Mouse (Mus musculus) heart, embryonic 14.5 days (tissue): ENCODE data around the gene Bcas3. TPM values are rescaled to one million over a fixed set of nuclear protein-coding genes. Genes with fewer than 3 reads are reported as not detected.

Experiments used
- ATAC-seq: fragments of 200-750 bp; cut with Nextera tagmentation; 2 replicates; pipeline ENCODE4 v1.8.0; 2017; ENCODE audit warnings: low read depth, moderate TSS enrichment; ENCODE audit not compliant: insufficient number of reproducible peaks, insufficient read depth, low FRiP score
- H3K27ac ChIP-seq, 2 experiments: fragments of 200-500 bp in 1 of 2; fragments of 300-500 bp in 1 of 2; sonication (generic) in 1 of 2; replicated peaks in 1 of 2; 2 replicates each; pipeline ENCODE4 v1.5.1; 2012 to 2014; ENCODE audit warnings: low read depth in 2 of 2, low read length in 2 of 2, control low read depth in 1 of 2, mild to moderate bottlenecking in 1 of 2, mixed read lengths in 1 of 2; ENCODE audit not compliant: control insufficient read depth in 1 of 2, insufficient read depth in 1 of 2
- H3K27me3 ChIP-seq: fragments of 300-500 bp; sonication (generic); 2 replicates; pipeline ENCODE4 v1.6.1; 2014; ENCODE audit warnings: mild to moderate bottlenecking, low read length, control low read depth; ENCODE audit not compliant: control insufficient read depth, insufficient read depth
- H3K36me3 ChIP-seq: fragments of 300-500 bp; sonication (generic); 2 replicates; pipeline ENCODE4 v1.6.1; 2014; ENCODE audit warnings: mild to moderate bottlenecking, control low read depth, low read length, mixed read lengths; ENCODE audit not compliant: control insufficient read depth, insufficient read depth
- H3K4me1 ChIP-seq, 2 experiments: fragments of 200-500 bp in 1 of 2; fragments of 300-500 bp in 1 of 2; sonication (generic) in 1 of 2; 2 replicates each; pipeline ENCODE4 v1.6.1; 2012 to 2014; ENCODE audit warnings: low read length in 2 of 2, control low read depth in 1 of 2, mixed read lengths in 1 of 2; ENCODE audit not compliant: control insufficient read depth in 2 of 2, insufficient read depth in 2 of 2
- H3K4me2 ChIP-seq: fragments of 300-500 bp; sonication (generic); 2 replicates; pipeline ENCODE4 v1.6.1; 2014; ENCODE audit warnings: mild to moderate bottlenecking, low read length
- H3K4me3 ChIP-seq, 2 experiments: fragments of 200-500 bp in 1 of 2; fragments of 300-500 bp in 1 of 2; sonication (generic) in 1 of 2; 2 replicates each; pipeline ENCODE4 v1.5.1; 2012 to 2014; ENCODE audit warnings: low read length in 2 of 2, mild to moderate bottlenecking in 2 of 2, control low read depth in 1 of 2, low read depth in 1 of 2, moderate library complexity in 1 of 2; ENCODE audit not compliant: control insufficient read depth in 1 of 2, insufficient read depth in 1 of 2
- H3K9ac ChIP-seq: fragments of 300-500 bp; sonication (generic); 2 replicates; pipeline ENCODE4 v1.6.1; 2014; ENCODE audit warnings: mild to moderate bottlenecking, low read length
- H3K9me3 ChIP-seq: fragments of 300-500 bp; sonication (generic); 2 replicates; pipeline ENCODE4 v1.6.1; 2016; ENCODE audit warnings: low read length, control low read depth; ENCODE audit not compliant: control insufficient read depth
- WGBS: fragments of 180-500 bp; shearing (Covaris S2); extraction: QIAGEN DNeasy Blood & Tissue Kit; methylation state at CpG from one replicate; pipeline ENCODE4 v1.1.7; 2014; 5-methylcytosine and 5-hydroxymethylcytosine counted together
- polyA plus RNA-seq: library from polyadenylated mRNA; unstranded; fragments of >200 nt; fragmentation: Nextera tagmentation; extraction: Ambion mirVana; gene quantifications from 2 replicates; pipeline ENCODE4 v1.2.1, GENCODE M21; 2014

Bcas3 gene
- polyA plus RNA-seq, 1 experiment from 2014 or later: 22.5 TPM

- Histone ChIP-seq H3K9ac (no peak overlapping the region), H3K27ac (no peak overlapping the region), H3K4me1 (peaks cover 0 to 2% of the 10 kb centered on the region in 2 experiments; a peak in 1 of 4 replicates), H3K4me2 (no peak overlapping the region), H3K9me3 (no peaks in the 10 kb centered on the region), H3K36me3 (no peaks in the 10 kb centered on the region), H3K4me3 (no peak overlapping the region), H3K27me3 (no peaks in the 10 kb centered on the region)
- 39% methylated on average over 8 of the region's 8 CpGs for WGBS
- ATAC-seq: no peak
Observed at GRCm38 (mm10) chr11:85453598-85454304, 100.8 kb downstream of the Bcas3 start.

- WGBS: 56% methylated on average over 5 of the region's 5 CpGs
- ATAC-seq: no peak
Observed at GRCm38 (mm10) chr11:85454305-85454682, 101.3 kb downstream of the Bcas3 start.

DNA sequence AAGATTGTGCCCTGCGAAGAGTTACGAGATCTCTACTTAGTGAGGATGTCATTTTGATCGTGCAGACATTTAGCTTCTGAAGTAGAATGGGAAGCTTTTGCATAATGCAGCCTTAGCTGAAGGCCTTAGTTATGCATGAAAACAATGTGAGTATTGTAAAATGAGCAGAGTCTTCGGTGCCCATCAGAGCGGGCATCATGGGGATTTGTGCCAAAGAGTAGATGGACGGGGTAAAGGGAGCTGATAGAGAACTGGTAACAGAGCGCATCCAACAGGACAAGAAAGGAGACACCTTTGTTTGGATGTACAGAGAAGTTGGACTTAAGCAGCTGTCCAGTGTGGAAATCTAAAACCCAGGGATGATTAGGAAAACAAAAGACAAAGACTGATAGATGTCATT is 108.6 kb downstream of the Bcas3 start:
- Histone ChIP-seq H3K4me3 (no peak overlapping the region), H3K4me2 (no peak overlapping the region), H3K36me3 (no peaks in the 10 kb centered on the region), H3K4me1 (no peaks in the 10 kb centered on the region), H3K9ac (no peak overlapping the region), H3K27me3 (no peaks in the 10 kb centered on the region), H3K27ac (no peak overlapping the region), H3K9me3 (no peaks in the 10 kb centered on the region)
- 85% methylated on average over 7 of the region's 7 CpGs for WGBS
- ATAC-seq: no peak

More at GRCm38 (mm10) chr11:85454305-85454682, 101.3 kb downstream of the Bcas3 start:
- Histone ChIP-seq H3K27me3 (no peaks in the 10 kb centered on the region), H3K9ac (no peak overlapping the region), H3K4me2 (no peak overlapping the region), H3K4me1 (peaks cover 0 to 2% of the 10 kb centered on the region in 2 experiments; a peak in 1 of 4 replicates), H3K9me3 (no peaks in the 10 kb centered on the region), H3K27ac (no peak overlapping the region), H3K4me3 (no peak overlapping the region), H3K36me3 (no peaks in the 10 kb centered on the region)

DNA sequence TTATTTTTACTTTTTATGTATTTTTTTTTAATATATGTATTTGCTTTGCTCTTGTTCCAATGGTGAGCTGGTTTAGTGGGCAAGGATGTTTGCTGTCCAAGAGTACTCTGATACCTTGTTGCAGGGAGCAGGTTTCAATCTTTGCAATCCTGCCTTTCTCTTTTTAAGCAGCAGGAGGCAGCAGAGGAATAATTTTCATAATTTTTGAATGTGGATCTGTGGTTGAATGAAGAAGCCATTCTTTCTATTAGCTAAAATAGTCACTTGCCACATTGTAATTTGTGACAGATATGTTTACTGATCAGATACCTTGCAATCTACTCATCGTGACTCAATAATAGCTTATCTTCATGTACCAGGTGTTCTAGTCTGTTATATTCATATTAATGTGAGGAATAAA is 116.6 kb downstream of the Bcas3 start:
- Histone ChIP-seq H3K27me3 (no peaks in the 10 kb centered on the region), H3K4me2 (no peak overlapping the region), H3K4me1 (peaks cover 0 to 2% of the 10 kb centered on the region in 2 experiments; a peak in 1 of 4 replicates), H3K9ac (no peak overlapping the region), H3K36me3 (no peaks in the 10 kb centered on the region), H3K4me3 (no peak overlapping the region), H3K27ac (no peak overlapping the region), H3K9me3 (no peaks in the 10 kb centered on the region)
- ATAC-seq: no peak
- WGBS: 62% methylated on average over 1 of the region's 1 CpGs

DNA sequence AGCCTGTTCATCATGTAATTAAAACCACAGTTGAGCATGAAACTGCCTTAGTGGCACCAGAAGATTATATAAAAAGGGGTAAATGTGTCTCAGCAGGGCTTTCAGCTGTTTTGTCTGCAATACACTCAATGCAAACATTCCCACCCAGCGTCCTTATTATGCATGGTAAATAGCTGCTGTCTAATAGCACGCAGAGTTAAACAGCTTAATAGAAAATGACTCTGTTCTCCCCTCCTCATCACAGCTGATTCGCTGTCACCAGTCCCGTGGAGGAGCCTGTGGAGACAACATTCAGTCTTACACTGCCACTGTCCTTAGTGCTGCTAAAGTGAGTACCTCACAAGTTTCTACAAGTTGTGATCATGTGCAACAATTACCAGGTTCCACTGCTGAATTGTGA is 117.5 kb downstream of the Bcas3 start:
- WGBS: 60% methylated on average over 4 of the region's 4 CpGs
- Histone ChIP-seq H3K9ac (no peak overlapping the region), H3K27me3 (no peaks in the 10 kb centered on the region), H3K4me2 (no peak overlapping the region), H3K4me3 (no peak overlapping the region), H3K9me3 (no peaks in the 10 kb centered on the region), H3K4me1 (peaks cover 0 to 3% of the 10 kb centered on the region in 2 experiments; a peak in 1 of 4 replicates), H3K27ac (no peak overlapping the region), H3K36me3 (no peaks in the 10 kb centered on the region)
- no peak for ATAC-seq

DNA sequence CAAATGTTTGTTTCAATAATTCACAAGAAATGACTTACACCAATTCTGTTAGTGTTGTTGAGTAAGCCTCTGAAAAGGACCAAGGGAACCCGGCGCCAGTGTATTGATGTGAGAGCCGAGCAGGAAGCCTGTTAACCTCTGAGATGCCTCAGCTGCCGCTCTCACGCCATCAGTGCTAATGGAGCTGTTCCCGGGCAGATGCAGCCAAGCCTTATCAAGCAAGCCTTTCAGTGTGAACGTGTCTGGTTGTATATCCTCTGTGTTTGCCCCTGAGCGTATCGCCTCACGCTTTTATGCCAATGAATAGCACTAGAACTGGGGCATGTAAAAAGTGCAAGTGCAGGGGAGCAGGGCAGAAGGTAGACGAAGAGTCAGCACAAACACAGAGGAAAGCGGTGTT is 121.4 kb downstream of the Bcas3 start:
- Histone ChIP-seq H3K4me3 (peak overlapping the region; percentile 6 to 23; a peak in 1 of 4 replicates), H3K9me3 (no peaks in the 10 kb centered on the region), H3K4me1 (peaks cover 0 to 3% of the 10 kb centered on the region in 2 experiments; a peak in 1 of 4 replicates), H3K27ac (no peak overlapping the region), H3K4me2 (peak overlapping the region; percentile 44), H3K36me3 (no peaks in the 10 kb centered on the region), H3K9ac (no peak overlapping the region), H3K27me3 (no peaks in the 10 kb centered on the region)
- 9% methylated on average over 12 of the region's 12 CpGs for WGBS
- no peak for ATAC-seq

- no peak overlapping the region for H3K9ac ChIP-seq
- no peak overlapping the region for H3K4me3 ChIP-seq
- no peaks in the 10 kb centered on the region for H3K36me3 ChIP-seq
- no peaks in the 10 kb centered on the region for H3K9me3 ChIP-seq
- no peaks in the 10 kb centered on the region; a peak in 1 of 4 replicates for H3K4me1 ChIP-seq
- H3K27ac ChIP-seq: no peak overlapping the region
- no peak overlapping the region for H3K4me2 ChIP-seq
- ATAC-seq: no peak
- H3K27me3 ChIP-seq: no peaks in the 10 kb centered on the region
- 71% methylated on average over 6 of the region's 6 CpGs for WGBS
Observed at GRCm38 (mm10) chr11:85482737-85483467, 129.9 kb downstream of the Bcas3 start.
